Mouse (Mus musculus): ENCODE measurements at regions not wholly inside any gene's neighbourhood (a gene's known extent, or its start where the extent isn't known, plus 50 kb on each side); places are given as distances from the start of the nearest gene placed in this dataset.

DNA sequence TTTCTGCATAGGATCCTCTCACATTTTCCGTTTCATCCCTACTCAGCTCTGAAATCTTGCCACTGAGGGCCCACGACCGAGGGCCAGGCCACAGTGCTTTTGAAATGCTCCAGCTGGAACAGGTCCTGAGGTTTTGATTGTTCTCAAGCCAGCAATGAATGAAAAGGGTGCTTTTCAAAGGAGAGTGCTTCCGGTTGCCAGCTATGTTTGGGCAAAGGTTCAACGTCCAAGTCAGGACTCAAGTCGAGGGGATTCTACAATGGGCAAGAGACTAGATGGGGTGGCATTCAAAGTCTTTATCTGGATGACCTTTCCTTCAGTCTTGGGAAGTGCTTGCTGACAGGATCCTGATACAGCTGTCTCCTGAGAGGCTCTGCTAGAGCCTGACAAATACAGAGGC, 89.8 kb downstream of the Gm21750 start:
- TF ChIP-seq GATA2 (IDR thresholded peaks at IDR 0.05; ENCODE audit: borderline replicate concordance, low read depth, low read length): no peak
- no peak for TF ChIP-seq CTCF (IDR thresholded peaks at IDR 0.05; ENCODE audit: low read depth, low read length)
- TF ChIP-seq GATA1 (IDR thresholded peaks at IDR 0.05; ENCODE audit: borderline replicate concordance, low read length): no peak
- TF ChIP-seq POLR2AphosphoS5 (IDR thresholded peaks at IDR 0.05; ENCODE audit: insufficient replicate concordance, low read depth, low read length): no peak

All from G1E (cell line).